Mouse (Mus musculus): Measurements from ENCODE around the gene Klhl11. TPM values are rescaled to one million over a fixed set of nuclear protein-coding genes. Genes with fewer than 3 reads are reported as not detected.

Klhl11 gene
- 100 to 1,000 TPM; 119 to 121 TPM for total RNA-seq (2021)
- long read RNA-seq, experiment 1, transcript Klhl11-201 (2 exons, 2,393 nt) = major isoform, 7 of 8 reads
- long read RNA-seq, experiment 1, partial matches to known transcripts = 0 of 8 reads
- long read RNA-seq, experiment 1, other reads (novel, unspliced or antisense) = 1 of 8 reads
- long read RNA-seq, experiment 2, transcript Klhl11-201 (2 exons, 2,393 nt) = major isoform, 6 of 8 reads
- long read RNA-seq, experiment 2, partial matches to known transcripts = 0 of 8 reads
- long read RNA-seq, experiment 2, other reads (novel, unspliced or antisense) = 2 of 8 reads

- Histone ChIP-seq H3K27ac (peak within 1 kb of the TSS; percentile 97), H3K4me3 (peak within 1 kb of the TSS; percentile 77)
- TF ChIP-seq CTCF (conservative IDR thresholded peaks at IDR 0.05) = peak; percentile 88
- DNase-seq (ENCODE audit: low spot score in 2 of 2) = peak; percentile 88 to 91
Observed at GRCm38 (mm10) chr11:100472197-100472934, at the start of gene Klhl11. TSS of gene Klhl11 (minus strand) at chr11:100472741.

GRCm38 (mm10) chr11:100520838-100521237 lies 48.3 kb upstream of the Klhl11 start:
- no peak for DNase-seq (ENCODE audit: low spot score in 2 of 2)
- no peak overlapping the region for H3K4me3 ChIP-seq
- no peak for TF ChIP-seq CTCF (conservative IDR thresholded peaks at IDR 0.05)
- no peak overlapping the region for H3K27ac ChIP-seq

GRCm38 (mm10) chr11:100519188-100519587 lies 46.6 kb upstream of the Klhl11 start:
- no peak for TF ChIP-seq CTCF (conservative IDR thresholded peaks at IDR 0.05)
- no peak overlapping the region for H3K27ac ChIP-seq
- DNase-seq (ENCODE audit: low spot score in 2 of 2) = no peak
- no peak overlapping the region for H3K4me3 ChIP-seq

- no peak for TF ChIP-seq CTCF (conservative IDR thresholded peaks at IDR 0.05)
- no peak overlapping the region for H3K27ac ChIP-seq
- no peak overlapping the region for H3K4me3 ChIP-seq
- DNase-seq (ENCODE audit: low spot score in 2 of 2) = no peak
Observed at GRCm38 (mm10) chr11:100518188-100518591, 45.6 kb upstream of the Klhl11 start.

DNA sequence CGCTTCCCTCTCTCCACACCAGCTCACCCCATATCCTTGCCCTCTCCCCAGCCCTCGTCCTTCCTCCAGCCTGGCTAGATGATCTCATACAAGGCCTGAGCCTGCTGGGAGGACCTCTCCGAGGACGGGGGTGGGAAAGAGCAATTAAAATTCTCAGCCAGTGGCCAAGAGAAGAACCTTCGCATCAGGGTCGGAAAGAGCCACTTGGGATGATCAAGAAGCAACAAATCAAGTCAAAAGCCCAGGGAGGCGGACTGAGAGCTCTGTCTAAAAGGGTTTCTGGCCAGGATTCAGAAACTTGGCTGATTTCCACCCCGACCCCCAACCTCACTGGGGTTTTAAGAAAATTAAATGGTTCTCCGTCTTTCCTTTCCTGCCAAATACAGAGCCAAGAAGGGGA lies 43.8 kb upstream of the Klhl11 start:
- Histone ChIP-seq H3K4me3 (no peak overlapping the region), H3K27ac (no peak overlapping the region)
- DNase-seq (ENCODE audit: low spot score in 2 of 2) = no peak
- TF ChIP-seq CTCF (conservative IDR thresholded peaks at IDR 0.05) = no peak

DNA sequence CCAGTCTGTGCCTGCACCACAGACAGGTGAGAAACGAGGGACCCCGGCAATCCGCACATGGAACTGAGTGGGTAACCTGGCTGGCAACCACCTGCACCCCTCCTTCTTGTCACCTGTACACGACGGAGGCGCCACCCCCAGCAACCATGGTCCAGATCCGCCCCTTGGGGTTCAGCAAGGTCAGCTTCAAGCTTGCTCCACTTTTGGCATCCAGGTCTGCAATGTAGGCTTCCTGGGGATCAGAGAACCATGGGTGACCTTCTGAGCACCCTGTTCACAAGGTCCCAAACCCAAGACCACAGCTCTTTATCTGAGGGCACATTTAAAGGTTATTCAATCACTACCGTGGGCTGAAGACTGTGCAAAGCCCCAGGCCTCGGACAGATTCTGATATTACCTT lies 43.2 kb upstream of the Klhl11 start:
- TF ChIP-seq CTCF (conservative IDR thresholded peaks at IDR 0.05) = no peak
- no peak overlapping the region for H3K4me3 ChIP-seq
- DNase-seq (ENCODE audit: low spot score in 2 of 2) = no peak
- H3K27ac ChIP-seq = no peak overlapping the region

DNA sequence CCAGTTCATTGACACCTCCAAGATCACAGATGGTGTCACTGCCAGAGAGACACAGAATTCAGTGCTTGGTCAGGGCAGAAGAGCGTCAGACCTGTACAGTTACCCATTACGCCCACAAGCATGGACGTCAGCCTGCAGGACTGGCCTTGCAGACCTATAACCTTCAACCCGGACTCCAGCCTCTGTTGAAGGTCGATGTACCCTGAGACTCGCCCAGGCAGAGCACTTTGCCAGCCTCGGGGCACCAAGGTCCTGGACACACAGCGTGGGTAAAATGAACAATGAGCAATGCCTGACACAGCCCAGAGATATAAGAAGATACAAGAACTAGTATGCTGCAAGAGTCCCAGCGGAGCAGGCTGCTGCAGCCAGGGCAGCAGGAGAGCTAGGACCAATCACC lies 42.5 kb upstream of the Klhl11 start:
- H3K27ac ChIP-seq = no peak overlapping the region
- no peak for TF ChIP-seq CTCF (conservative IDR thresholded peaks at IDR 0.05)
- no peak overlapping the region for H3K4me3 ChIP-seq
- DNase-seq (ENCODE audit: low spot score in 2 of 2) = no peak

GRCm38 (mm10) chr11:100513716-100514115 lies 41.2 kb upstream of the Klhl11 start:
- no peak for TF ChIP-seq CTCF (conservative IDR thresholded peaks at IDR 0.05)
- Histone ChIP-seq H3K4me3 (no peak overlapping the region), H3K27ac (no peak overlapping the region)
- DNase-seq (ENCODE audit: low spot score in 2 of 2) = no peak

DNA sequence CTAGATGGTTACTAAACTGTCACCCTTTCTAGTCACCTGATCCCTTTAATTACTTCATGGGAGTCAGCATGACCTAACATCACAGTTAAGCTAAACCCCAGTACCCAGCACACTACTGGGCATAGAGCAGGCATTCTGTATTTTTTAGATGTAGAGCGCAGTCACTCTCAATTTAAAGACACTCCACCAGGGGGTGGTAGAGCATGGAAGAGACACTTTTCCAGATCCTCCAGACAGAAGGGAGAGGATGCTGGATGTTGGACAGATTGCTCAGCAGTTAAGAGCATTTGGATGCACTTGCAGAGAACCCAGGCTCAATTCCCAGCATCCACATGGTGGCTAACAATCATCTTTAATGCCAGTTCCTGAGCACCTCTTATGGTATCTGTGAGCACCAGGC lies 39.8 kb upstream of the Klhl11 start:
- H3K4me3 ChIP-seq = no peak overlapping the region
- H3K27ac ChIP-seq = no peak overlapping the region
- TF ChIP-seq CTCF (conservative IDR thresholded peaks at IDR 0.05) = peak; percentile 80
- peak; percentile 46 to 56 for DNase-seq (ENCODE audit: low spot score in 2 of 2)

GRCm38 (mm10) chr11:100510556-100510955 lies 38.0 kb upstream of the Klhl11 start:
- H3K27ac ChIP-seq = no peak overlapping the region
- TF ChIP-seq CTCF (conservative IDR thresholded peaks at IDR 0.05) = peak; percentile 34
- DNase-seq (ENCODE audit: low spot score in 2 of 2) = no peak
- H3K4me3 ChIP-seq = no peak overlapping the region

DNA sequence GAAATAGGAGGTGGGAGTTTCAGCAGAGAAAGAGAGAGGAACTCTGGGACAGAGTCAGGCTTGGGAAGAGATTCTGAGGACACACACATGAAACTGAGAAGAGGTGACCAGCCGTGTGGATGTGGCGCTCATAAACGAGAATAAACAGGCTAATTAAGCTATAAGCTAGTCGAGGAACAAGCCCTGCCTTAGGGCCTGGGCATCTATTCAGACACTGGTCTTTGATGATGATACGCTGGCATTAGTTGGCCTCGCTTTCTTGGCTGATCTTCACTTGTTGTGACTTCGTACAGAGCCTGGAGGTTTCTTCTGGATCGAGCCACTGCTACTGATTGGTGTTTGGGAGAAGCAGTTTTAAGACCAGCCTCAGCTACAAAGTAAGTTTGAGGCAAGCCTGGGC lies 33.5 kb upstream of the Klhl11 start:
- no peak for TF ChIP-seq CTCF (conservative IDR thresholded peaks at IDR 0.05)
- Histone ChIP-seq H3K4me3 (no peak overlapping the region), H3K27ac (no peak overlapping the region)
- no peak for DNase-seq (ENCODE audit: low spot score in 2 of 2)

- DNase-seq (ENCODE audit: low spot score in 2 of 2) = no peak
- no peak for TF ChIP-seq CTCF (conservative IDR thresholded peaks at IDR 0.05)
- Histone ChIP-seq H3K4me3 (no peak overlapping the region), H3K27ac (no peak overlapping the region)
Observed at GRCm38 (mm10) chr11:100504990-100505660, 32.6 kb upstream of the Klhl11 start.

GRCm38 (mm10) chr11:100501321-100501720 lies 28.8 kb upstream of the Klhl11 start:
- DNase-seq (ENCODE audit: low spot score in 2 of 2) = no peak
- no peak for TF ChIP-seq CTCF (conservative IDR thresholded peaks at IDR 0.05)
- Histone ChIP-seq H3K27ac (no peak overlapping the region), H3K4me3 (no peak overlapping the region)
